Mouse (Mus musculus) frontal cortex, postnatal 14 days (tissue): ENCODE measurements around the gene C3.

Experiments
- DNase-seq, 2 experiments: peaks; one replicate each; pipeline ENCODE4 v3.0.0; 2022; ENCODE audit warnings: low spot score in 2 of 2

The C3 gene

GRCm38 (mm10) chr17:57219884-57220207 is 8.1 kb downstream of the C3 start:
- no peak for DNase-seq

GRCm38 (mm10) chr17:57219167-57219883 is 8.6 kb downstream of the C3 start:
- DNase-seq: peak; percentile 38 to 51

GRCm38 (mm10) chr17:57218335-57218900 is 9.5 kb downstream of the C3 start:
- no peak for DNase-seq

GRCm38 (mm10) chr17:57214676-57215387 is 13.1 kb downstream of the C3 start:
- DNase-seq: no peak

GRCm38 (mm10) chr17:57211501-57211900 is 16.4 kb downstream of the C3 start:
- no peak for DNase-seq

- DNase-seq: no peak
These were observed 18.6 kb downstream of the C3 start for GRCm38 (mm10) chr17:57209330-57209729.

GRCm38 (mm10) chr17:57207938-57208337 is 20.0 kb downstream of the C3 start:
- no peak for DNase-seq

- no peak for DNase-seq
These were observed 25.9 kb downstream of the C3 start for GRCm38 (mm10) chr17:57201841-57202724.

- DNase-seq: no peak
These were observed 29.7 kb downstream of the C3 start for GRCm38 (mm10) chr17:57198252-57198651.

GRCm38 (mm10) chr17:57195326-57196010 is 32.5 kb downstream of the C3 start:
- DNase-seq: no peak

- no peak for DNase-seq
These were observed 33.2 kb downstream of the C3 start for GRCm38 (mm10) chr17:57194771-57195170.

GRCm38 (mm10) chr17:57194041-57194507 is 33.9 kb downstream of the C3 start, which contains the start of gene Tnfsf14:
TSS of gene Tnfsf14 (minus strand) at chr17:57194177.
- DNase-seq: no peak

GRCm38 (mm10) chr17:57188510-57189192 is 39.3 kb downstream of the C3 start:
- DNase-seq: no peak

- no peak for DNase-seq
These were observed 42.3 kb downstream of the C3 start for GRCm38 (mm10) chr17:57185641-57186040.

GRCm38 (mm10) chr17:57182871-57183270 is 45.1 kb downstream of the C3 start:
- DNase-seq: no peak

- no peak for DNase-seq
These were observed 47.6 kb downstream of the C3 start for GRCm38 (mm10) chr17:57180363-57180762.

GRCm38 (mm10) chr17:57173351-57173750 is 54.6 kb downstream of the C3 start:
- no peak for DNase-seq

- no peak for DNase-seq
These were observed 55.6 kb downstream of the C3 start for GRCm38 (mm10) chr17:57172378-57172777.

GRCm38 (mm10) chr17:57170616-57171260 is 57.2 kb downstream of the C3 start:
- DNase-seq: no peak
